Mouse (Mus musculus) mouse trophoblast stem cell (cell line): ENCODE results near the gene Tmem210.
"Not testable (repeated sequence)": the region's sequence is repeated elsewhere in the genome, so short reads cannot be mapped to it uniquely, and the experiment has no call there.

Experiments
- in situ Hi-C, 2 experiments: fragments of 300-500 bp; cut with MseI, MboI; formaldehyde crosslinking; loops; 2 replicates in 1 of 2; 3 replicates in 1 of 2; pipeline ENCODE4 v1.15.1; 2025

Gene Tmem210

GRCm38 (mm10) chr2:25287927-25288649 is at the start of gene Tmem210:
Gene Tmem210, plus strand, starts transcription at chr2:25288145.
- in situ Hi-C loops: no loop called here

DNA sequence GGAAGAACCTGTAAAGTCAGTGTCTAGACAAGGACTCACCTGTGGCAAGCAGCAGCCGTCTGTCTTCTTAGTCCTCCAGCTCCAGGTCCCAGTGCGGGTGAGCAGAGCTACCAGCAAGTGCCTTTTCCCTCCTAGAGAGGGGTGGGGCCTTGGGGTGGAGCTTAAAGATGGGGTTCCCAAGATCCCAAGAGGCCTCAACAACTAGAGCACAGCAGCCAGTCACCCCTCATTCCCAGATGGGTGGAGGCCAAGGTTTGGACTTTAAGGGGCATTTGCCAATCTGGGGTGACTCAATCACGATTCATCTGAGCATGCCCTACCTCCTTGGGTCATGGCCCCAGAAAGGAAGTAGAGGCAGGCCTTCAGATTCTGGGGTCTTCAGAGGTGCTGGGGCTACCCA is 48.2 kb upstream of the Tmem210 start:
- in situ Hi-C loops: no loop called here

- in situ Hi-C loops: no loop called here
These were observed 47.6 kb upstream of the Tmem210 start for GRCm38 (mm10) chr2:25240310-25240709.

- in situ Hi-C loops: no loop called here
These were observed 47.1 kb upstream of the Tmem210 start for GRCm38 (mm10) chr2:25240723-25241437.

DNA sequence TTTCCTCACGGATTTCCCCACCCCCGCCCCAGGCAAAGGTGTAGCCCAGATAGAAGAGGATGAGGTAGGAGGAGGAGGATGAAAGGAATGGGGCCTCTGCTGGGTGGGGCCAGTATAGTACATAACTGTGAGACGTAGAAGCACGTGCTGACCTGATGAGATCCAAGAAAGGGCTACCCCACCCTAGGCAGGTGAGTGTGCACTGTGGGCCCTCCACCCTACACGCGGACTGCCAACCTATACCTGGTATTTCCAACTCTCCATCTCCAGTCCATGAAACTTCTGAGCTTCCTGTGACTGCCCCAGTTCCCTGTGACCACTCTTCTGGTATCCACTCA is 46.5 kb upstream of the Tmem210 start:
- in situ Hi-C loops: no loop called here

- in situ Hi-C loops: no loop called here
These were observed 45.8 kb upstream of the Tmem210 start, which contains the start of the genes Rnf208 and Cysrt1 for GRCm38 (mm10) chr2:25242101-25242506. Gene Rnf208, plus strand, starts transcription at chr2:25242255. Gene Cysrt1, minus strand, starts transcription at chr2:25242452.

GRCm38 (mm10) chr2:25243342-25243741 is 44.6 kb upstream of the Tmem210 start:
- in situ Hi-C loops: no loop called here

GRCm38 (mm10) chr2:25244144-25244543 is 43.8 kb upstream of the Tmem210 start:
- in situ Hi-C loops: no loop called here

DNA sequence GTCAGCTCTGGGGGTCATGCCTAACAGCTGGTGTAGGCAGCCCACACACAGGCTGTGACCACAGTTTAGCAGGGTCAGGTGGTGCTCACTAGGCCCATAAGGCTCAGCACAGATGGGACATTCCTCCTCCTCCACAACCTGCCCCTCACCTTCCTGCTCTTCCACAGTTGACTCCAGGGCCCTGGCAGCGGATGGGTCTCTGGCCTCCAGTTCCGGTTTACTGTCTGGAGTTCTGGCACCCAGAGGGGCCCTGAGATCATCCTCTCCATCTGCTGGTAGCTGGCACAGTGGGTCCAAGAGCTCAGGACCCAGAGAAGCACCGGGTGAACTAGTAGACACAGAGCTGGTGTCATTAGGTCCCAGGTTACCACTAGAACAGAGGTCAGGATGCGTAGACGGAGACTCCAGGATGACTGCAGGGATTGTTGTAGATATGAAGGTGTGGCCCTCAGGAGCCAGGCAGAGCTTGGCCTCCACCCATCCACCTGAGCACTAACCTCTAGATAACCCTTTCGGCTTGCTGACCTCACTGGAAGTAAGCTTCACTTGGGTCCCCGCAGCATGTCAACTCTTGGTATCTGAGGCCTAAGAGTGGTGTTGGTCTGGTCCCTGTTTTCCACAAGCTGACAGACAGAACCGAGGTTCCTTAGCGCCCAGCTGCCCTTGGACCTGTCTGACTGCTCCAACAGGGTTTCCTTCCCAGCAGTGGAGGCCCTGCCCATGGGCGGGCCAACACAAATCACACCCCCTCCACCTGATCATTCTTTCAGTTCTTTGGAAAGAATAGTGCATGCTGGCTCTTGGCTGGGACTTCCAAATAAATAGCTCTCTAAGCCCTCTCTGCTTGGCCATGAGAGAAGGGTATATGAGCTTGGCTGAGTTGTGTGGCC is 41.5 kb upstream of the Tmem210 start, which contains the start of gene AL732309.1:
AL732309.1 (minus strand) TSS at position 681 of the 890 bp plus-strand sequence.
- in situ Hi-C loops: no loop called here

DNA sequence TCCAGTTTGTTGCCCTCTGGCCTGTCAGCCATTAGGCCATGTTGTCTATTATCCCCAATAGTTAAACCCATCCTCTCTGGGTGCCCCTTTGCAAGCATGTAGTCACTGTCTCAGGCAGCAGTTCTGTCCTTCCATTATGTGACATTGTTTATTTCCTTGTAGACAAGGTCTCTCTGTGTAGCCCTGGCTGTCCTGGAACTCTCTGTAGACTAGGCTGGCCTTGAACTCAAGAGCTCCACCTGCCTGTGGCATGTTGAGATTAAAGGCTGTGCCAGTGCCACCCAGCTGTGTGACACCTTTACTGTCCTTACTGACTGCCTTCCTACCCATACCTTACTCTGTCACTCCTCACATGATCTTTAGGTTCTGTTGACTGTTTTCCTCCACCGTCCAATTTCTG is 35.6 kb upstream of the Tmem210 start:
- in situ Hi-C loops: no loop called here

DNA sequence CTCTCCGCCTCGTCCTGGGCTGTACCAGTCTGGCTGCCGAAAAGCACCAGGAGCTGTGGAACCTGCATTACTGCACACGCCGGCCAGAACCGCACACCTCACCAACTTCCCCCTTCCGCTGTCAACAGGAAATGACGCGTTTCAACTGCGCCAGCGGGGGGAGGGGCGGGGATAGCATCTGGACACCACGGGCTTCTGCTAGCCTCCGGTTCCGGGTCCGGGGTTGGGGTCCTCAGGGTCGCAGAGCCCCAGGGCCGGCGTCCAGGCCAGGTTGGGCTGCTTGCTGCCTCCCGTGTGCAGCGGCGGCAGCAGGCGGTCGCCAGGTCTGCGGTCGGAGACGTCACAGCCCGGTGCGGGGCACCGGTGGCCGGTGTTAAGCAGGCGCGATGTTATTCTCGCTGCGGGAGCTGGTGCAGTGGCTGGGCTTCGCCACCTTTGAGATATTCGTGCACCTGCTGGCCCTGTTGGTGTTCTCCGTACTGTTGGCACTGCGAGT is 32.6 kb upstream of the Tmem210 start, which contains the start of gene Tmem203:
Tmem203 (plus strand) TSS at position 156 of the 496 bp plus-strand sequence.
- in situ Hi-C loops: no loop called here

GRCm38 (mm10) chr2:25256443-25257109 is 31.4 kb upstream of the Tmem210 start:
- in situ Hi-C loops: not testable (repeated sequence)

GRCm38 (mm10) chr2:25257250-25257649 is 30.7 kb upstream of the Tmem210 start:
- in situ Hi-C loops: not testable (repeated sequence)

GRCm38 (mm10) chr2:25258887-25259286 is 29.1 kb upstream of the Tmem210 start:
- in situ Hi-C loops: no loop called here

- in situ Hi-C loops: no loop called here
These were observed 26.1 kb upstream of the Tmem210 start for GRCm38 (mm10) chr2:25261870-25262269.

DNA sequence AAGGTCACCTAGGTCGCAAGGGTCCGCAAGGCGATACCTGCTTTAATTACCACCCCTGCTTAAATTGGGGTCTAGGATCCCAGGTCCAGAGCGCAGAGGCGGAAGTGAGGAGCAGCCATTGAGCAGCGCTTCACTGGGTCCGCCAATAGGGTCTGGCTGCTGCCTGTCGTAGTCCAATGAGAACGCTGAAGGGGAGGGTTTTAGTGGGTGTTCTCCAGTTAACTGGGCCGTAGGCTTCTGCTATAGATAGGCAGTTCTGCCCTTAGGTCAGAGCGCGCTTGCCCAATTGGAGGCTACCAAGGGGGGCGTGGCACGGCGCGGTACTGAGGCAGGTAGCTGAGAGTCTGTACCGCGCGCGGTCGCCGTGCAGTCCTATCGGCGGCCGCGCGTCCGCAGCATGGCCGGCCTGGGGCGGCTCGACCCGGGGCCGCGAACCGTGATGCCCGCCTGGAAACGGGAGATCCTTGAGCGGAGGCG is 25.6 kb upstream of the Tmem210 start, which contains the start of gene Tprn:
Tprn (plus strand) TSS at position 328 of the 477 bp plus-strand sequence.
- in situ Hi-C loops: no loop called here

DNA sequence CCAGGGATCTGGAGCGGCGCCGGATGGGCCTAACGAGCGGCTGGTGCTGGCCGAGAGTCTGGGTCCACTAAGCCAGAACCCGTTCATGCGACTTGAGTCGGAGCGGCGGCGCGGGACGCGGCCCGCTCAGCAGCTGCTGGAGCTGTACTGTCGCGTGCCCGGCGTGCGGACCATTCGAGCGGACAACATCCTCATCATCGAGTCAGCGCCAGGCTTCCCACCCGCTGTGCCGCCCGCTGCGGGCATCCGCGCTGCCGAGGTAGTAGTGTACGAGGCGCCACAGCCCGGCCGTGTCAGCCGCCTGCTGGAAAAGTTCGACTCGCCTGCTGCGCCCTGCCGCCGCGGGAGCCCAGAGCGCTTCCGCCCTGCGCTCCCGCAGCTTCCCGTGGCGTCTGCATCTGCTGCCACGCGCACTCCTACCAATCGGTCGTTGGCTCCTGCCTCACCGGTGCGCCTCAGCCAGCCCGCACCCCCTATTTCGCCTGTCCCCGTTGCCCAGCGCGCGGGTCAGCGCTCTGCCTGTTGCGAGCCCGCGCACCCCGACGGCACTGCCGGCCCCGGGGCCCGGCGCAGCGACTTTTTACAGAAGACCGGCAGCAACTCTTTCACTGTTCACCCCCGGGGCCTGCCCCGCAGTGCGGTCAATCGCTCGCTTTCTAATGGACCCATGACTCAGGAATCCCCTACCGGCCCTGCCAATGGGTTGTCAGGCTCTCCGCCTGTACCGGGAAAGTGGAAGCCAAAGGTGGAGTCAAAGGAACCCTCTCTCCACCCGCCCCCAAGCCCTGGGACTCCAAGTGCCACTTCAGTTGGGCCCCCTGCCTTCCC is 24.9 kb upstream of the Tmem210 start:
- in situ Hi-C loops: no loop called here

GRCm38 (mm10) chr2:25263623-25264285 is 24.2 kb upstream of the Tmem210 start:
- in situ Hi-C loops: no loop called here

DNA sequence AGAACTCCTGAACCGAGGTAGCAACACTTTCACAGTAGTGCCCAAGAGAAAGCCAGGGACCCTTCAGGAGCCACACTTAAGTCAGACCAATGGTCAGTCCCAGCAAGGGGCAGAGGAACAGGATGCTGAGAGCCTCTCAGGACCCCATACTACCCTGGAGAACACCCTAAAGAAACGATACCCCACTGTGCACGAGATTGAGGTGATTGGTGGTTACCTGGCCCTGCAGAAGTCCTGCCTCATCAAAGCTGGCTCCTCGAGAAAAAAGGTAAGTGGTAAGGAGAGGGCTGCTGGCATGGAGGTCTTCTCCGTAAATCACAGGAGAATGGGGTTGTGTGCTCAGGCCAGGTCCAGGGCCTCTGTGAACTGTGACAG is 23.7 kb upstream of the Tmem210 start:
- in situ Hi-C loops: no loop called here

DNA sequence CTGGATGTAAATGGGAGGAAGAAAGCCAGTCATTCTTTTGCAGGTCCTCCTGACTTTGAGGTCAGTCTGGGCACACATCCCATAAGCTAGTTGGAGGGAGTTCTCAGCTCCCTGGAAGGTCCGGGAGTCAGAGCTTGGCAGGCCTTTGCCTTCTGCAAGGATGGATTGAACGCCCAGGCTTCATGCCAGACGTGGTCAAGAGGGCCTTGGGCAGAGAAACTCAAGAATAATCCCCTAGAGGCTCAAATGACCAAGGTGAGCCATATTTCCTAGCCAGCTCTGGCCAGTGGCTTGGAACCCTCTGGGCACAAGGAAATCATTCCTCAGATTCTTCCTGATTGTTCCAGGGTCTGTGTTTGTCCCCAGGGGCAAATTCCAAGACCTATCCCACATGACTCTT is 23.1 kb upstream of the Tmem210 start:
- in situ Hi-C loops: no loop called here
